Mouse (Mus musculus): ENCODE data around the gene 1810046K07Rik. TPM values are rescaled to one million over a fixed set of nuclear protein-coding genes. Genes with fewer than 3 reads are reported as not detected.

The 1810046K07Rik gene
- total RNA-seq, 1 experiment from 2014 or later: not detected

Other genes starting within 250 kb of the 1810046K07Rik start
- not detected in 2 replicates for gene 4833427G06Rik, start 226.8 kb downstream of the 1810046K07Rik start, total RNA-seq (2017)
- gene Gm32742, start 163.4 kb downstream of the 1810046K07Rik start, total RNA-seq (2017): 0.05 and 0.18 TPM in 2 replicates
- not detected in 2 replicates for gene Pou2af1, start 115.2 kb downstream of the 1810046K07Rik start, total RNA-seq (2017)
- gene Colca2, start 50.3 kb downstream of the 1810046K07Rik start, total RNA-seq (2017): 2.1 TPM in 1 of 2 replicates, not detected in the other